Mouse (Mus musculus) lung, postnatal 0 days (tissue): ENCODE results near the gene Clec3b.

Experiments used
- CTCF ChIP-seq: IDR thresholded peaks from 2 replicates; pipeline ENCODE4 v1.5.1; 2016; ENCODE audit warnings: antibody characterized with exemption, mild to moderate bottlenecking
- EP300 ChIP-seq: IDR thresholded peaks from 2 replicates; pipeline ENCODE4 v1.6.1; 2016; ENCODE audit warnings: antibody characterized with exemption, mild to moderate bottlenecking, control low read depth

DNA sequence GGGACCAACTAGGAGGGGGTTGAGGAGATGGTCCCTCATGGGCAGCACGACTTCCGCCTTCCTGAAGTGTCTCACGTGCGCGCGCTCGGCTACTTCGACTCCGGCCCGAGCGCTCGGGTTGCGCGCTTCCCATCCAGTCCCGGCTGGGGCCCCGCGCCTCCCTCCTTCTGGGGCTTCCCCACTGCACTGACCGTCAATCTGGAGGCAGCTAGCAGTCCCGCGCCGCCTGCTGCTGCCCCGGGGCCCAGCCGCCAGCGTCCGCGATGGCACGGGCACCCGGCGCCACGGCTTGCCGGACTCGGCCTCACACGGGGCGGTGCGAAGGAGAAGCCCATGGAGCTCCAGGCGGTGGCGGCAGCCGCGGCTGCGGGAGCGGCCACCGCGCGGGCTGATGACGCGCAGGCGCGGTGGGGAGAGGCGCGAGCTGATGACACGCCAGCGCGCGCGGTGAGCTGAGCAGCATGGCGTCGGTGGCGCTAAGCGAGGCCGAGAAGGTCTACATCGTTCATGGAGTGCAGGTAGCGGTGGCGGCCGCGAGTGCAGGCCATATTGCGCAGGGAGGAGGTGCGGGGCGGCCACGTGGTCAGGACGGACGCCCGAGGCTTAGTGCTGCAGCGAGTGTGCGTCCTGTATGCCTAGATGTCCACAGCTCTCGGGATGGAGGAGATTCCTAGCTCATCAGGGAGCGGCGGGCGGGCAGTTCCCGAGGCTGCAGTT is 37.8 kb upstream of the Clec3b start, which contains the start of the genes Zdhhc3 and Exosc7:
- TF ChIP-seq CTCF (no peak; the same call in 1 of the 2 replicates), EP300 (no peak)
